Mouse (Mus musculus) layer of hippocampus, adult 8-10 months (tissue): ENCODE measurements around the gene Mrpl19. TPM values are rescaled to one million over a fixed set of nuclear protein-coding genes. Genes with fewer than 3 reads are reported as not detected.
A peak's percentile ranks its signal among the peaks of the same experiment; 100 is the strongest.

ENCODE experiments used
- DNase-seq, 2 experiments: peaks; one replicate each; pipeline ENCODE4 v3.0.0; 2022; ENCODE audit warnings: low spot score in 2 of 2
- total RNA-seq, 4 experiments: library from RNA; stranded (reverse); gene quantifications; 2 replicates each; pipeline ENCODE4 v1.2.4; 2022

Mrpl19 gene
- 10 to 100 TPM; 31.2 to 35.8 (median 32.9) TPM for total RNA-seq

- DNase-seq = peak; percentile 90
Measured at GRCm38 (mm10) chr6:81965296-81966067, at the start of gene Mrpl19. Gene Mrpl19 (minus strand): TSS chr6:81965958.

GRCm38 (mm10) chr6:82012392-82012791, 46.6 kb upstream of the Mrpl19 start:
- DNase-seq = no peak

- peak in 1 of 2 experiments; percentile 26 for DNase-seq
Measured at GRCm38 (mm10) chr6:81990049-81990810, 24.5 kb upstream of the Mrpl19 start.

GRCm38 (mm10) chr6:81988341-81988740, 22.6 kb upstream of the Mrpl19 start:
- DNase-seq = no peak

GRCm38 (mm10) chr6:81987580-81987979, 21.8 kb upstream of the Mrpl19 start:
- DNase-seq = peak; percentile 66 to 69

- peak; percentile 79 to 80 for DNase-seq
Measured at GRCm38 (mm10) chr6:81987010-81987409, 21.3 kb upstream of the Mrpl19 start.

- no peak for DNase-seq
Measured at GRCm38 (mm10) chr6:81986599-81986998, 20.8 kb upstream of the Mrpl19 start.

- DNase-seq = no peak
Measured at GRCm38 (mm10) chr6:81986171-81986570, 20.4 kb upstream of the Mrpl19 start.

GRCm38 (mm10) chr6:81979286-81979685, 13.5 kb upstream of the Mrpl19 start:
- no peak for DNase-seq

GRCm38 (mm10) chr6:81975971-81976621, 10.3 kb upstream of the Mrpl19 start:
- DNase-seq = peak; percentile 54 to 83

GRCm38 (mm10) chr6:81972595-81972994, 6.8 kb upstream of the Mrpl19 start:
- no peak for DNase-seq

- DNase-seq = no peak
Measured at GRCm38 (mm10) chr6:81971196-81971595, 5.4 kb upstream of the Mrpl19 start.

GRCm38 (mm10) chr6:81966068-81966544, 348 bp upstream of the Mrpl19 start:
- DNase-seq = no peak

GRCm38 (mm10) chr6:81960284-81960683, 5.5 kb downstream of the Mrpl19 start:
- no peak for DNase-seq

- no peak for DNase-seq
Measured at GRCm38 (mm10) chr6:81959866-81960265, 5.9 kb downstream of the Mrpl19 start.

GRCm38 (mm10) chr6:81957992-81958391, 7.8 kb downstream of the Mrpl19 start:
- DNase-seq = no peak

GRCm38 (mm10) chr6:81956399-81956798, 9.4 kb downstream of the Mrpl19 start:
- no peak for DNase-seq

GRCm38 (mm10) chr6:81955133-81955532, 10.6 kb downstream of the Mrpl19 start:
- no peak for DNase-seq

GRCm38 (mm10) chr6:81946906-81947305, 18.9 kb downstream of the Mrpl19 start:
- DNase-seq = no peak

GRCm38 (mm10) chr6:81944432-81944831, 21.3 kb downstream of the Mrpl19 start:
- DNase-seq = no peak

- no peak for DNase-seq
Measured at GRCm38 (mm10) chr6:81943281-81943680, 22.5 kb downstream of the Mrpl19 start.

- DNase-seq = no peak
Measured at GRCm38 (mm10) chr6:81941718-81942117, 24.0 kb downstream of the Mrpl19 start.
